In the genomic region with DNA sequence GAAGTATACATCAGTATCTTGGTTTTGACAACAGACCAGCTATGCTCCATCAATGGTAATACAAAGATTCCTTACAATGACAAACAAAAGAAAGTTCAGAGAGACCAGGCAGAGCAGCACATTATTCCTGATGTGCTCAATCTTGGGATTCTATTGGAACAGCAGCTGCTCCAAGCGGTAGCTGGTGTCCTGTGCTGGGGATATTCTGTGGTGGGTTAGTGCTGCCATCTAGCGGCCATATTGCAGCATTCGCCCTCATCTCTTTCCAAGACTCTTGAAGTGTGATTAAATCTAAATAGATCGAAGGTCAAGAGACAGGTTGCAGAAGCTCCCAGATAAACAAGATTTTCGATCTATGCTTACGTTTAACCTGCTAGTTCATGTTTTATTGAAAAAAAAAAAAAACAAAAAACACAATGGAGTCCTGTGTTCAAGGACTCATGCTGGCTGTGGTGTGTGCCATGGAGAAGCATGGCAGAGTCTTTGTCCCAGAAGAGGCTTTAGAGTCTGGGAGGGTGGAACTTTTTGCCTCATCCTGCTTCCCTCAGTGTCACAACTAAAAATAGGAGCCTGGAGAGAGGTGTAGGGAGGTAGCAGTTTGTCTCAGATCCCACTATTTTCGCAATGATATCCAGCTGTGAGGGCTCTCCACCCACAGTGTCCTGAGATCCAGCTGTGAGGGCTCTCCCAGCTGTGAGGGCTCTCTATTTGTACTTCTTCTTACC, we compare ENCODE assay signal across 8 mouse cellular contexts.
DNase-seq lines count a peak whose midpoint lies in the region; ATAC-seq and TF ChIP-seq lines count a peak whose summit lies in the region.

No protein-coding gene starts in this region.

- no peaks in the 10 kb centered on the region for H3K4me1 ChIP-seq in bone marrow, adult 2 months (ENCODE audit: control insufficient read depth, insufficient read depth, low read length)
- H3K4me1 ChIP-seq in embryonic facial prominence, embryonic 14.5 days (ENCODE audit: control insufficient read depth, insufficient read depth, low read length), result no peaks in the 10 kb centered on the region

- intact Hi-C loops in heart, postnatal 10 days (cut with DNase I), result loop anchor here (1.0 to 5.0 kb wide), 6 partner anchors 34 to 637 kb away; partner anchors contain the start of genes Mars2 and Plcl1

- no peak overlapping the region for H3K27ac ChIP-seq in bone marrow, adult 2 months (ENCODE audit: control insufficient read depth, insufficient read depth, low read depth, low read length, poor library complexity)
- H3K27ac ChIP-seq in embryonic facial prominence, embryonic 14.5 days (replicated peaks; ENCODE audit: low read depth, low read length), result no peak overlapping the region

- H3K4me3 ChIP-seq in bone marrow, adult 2 months (replicated peaks; ENCODE audit: control insufficient read depth, low read depth, low read length), result no peak overlapping the region
- H3K4me3 ChIP-seq in embryonic facial prominence, embryonic 14.5 days (ENCODE audit: low read depth, low read length), result no peak overlapping the region

- H3K36me3 ChIP-seq in embryonic facial prominence, embryonic 14.5 days (ENCODE audit: control insufficient read depth, insufficient read depth, low read length), result no peaks in the 10 kb centered on the region

- DNase-seq in ES-CJ7 (ENCODE audit: low read depth, low spot score), result peak; percentile 87
- DNase-seq in embryonic facial prominence, embryonic 14.5 days (ENCODE audit: low spot score), result peak; percentile 85
- DNase-seq in heart, postnatal 10 days, result peak; percentile 66 to 80
- peak; percentile 58 to 88 for DNase-seq in layer of hippocampus, adult 18-20 months (ENCODE audit: low spot score in 2 of 2)
- DNase-seq in lung, postnatal 10 days, result peak; percentile 73
- DNase-seq in ovary, postnatal 36 days (ENCODE audit: low spot score), result peak; percentile 44
- peak; percentile 61 for DNase-seq in urinary bladder, postnatal 25 days (ENCODE audit: low spot score)

- H3K27me3 ChIP-seq in embryonic facial prominence, embryonic 14.5 days (replicated peaks; ENCODE audit: control insufficient read depth, insufficient read depth, low read length), result no peaks in the 10 kb centered on the region

- H3K9ac ChIP-seq in embryonic facial prominence, embryonic 14.5 days (ENCODE audit: low read depth, low read length), result no peak overlapping the region

- no peaks in the 10 kb centered on the region for H3K9me3 ChIP-seq in embryonic facial prominence, embryonic 14.5 days (ENCODE audit: control insufficient read depth, low read length)

- no peak for TF ChIP-seq POLR2A in bone marrow, adult 2 months (IDR thresholded peaks at IDR 0.05; ENCODE audit: borderline replicate concordance, control insufficient read depth, low read depth, low read length)

- WGBS in bone marrow, adult 2 months, result 18% methylated on average over 7 of the region's 7 CpGs
- 15% methylated on average over 7 of the region's 7 CpGs for WGBS in embryonic facial prominence, embryonic 14.5 days

- TF ChIP-seq CTCF in bone marrow, adult 2 months (IDR thresholded peaks at IDR 0.05; ENCODE audit: control insufficient read depth, insufficient read depth, low read length), result peak; percentile 78

- ATAC-seq in embryonic facial prominence, embryonic 14.5 days (ENCODE audit: low read depth), result peak; percentile 78; the same call in 1 of the 2 replicates

- H3K4me2 ChIP-seq in embryonic facial prominence, embryonic 14.5 days (ENCODE audit: low read depth, low read length), result no peak overlapping the region
